Mouse (Mus musculus): Measurements from ENCODE around the gene Rab11b. TPM values are rescaled to one million over a fixed set of nuclear protein-coding genes. Genes with fewer than 3 reads are reported as not detected.
A peak's percentile ranks its signal among the peaks of the same experiment; 100 is the strongest.

The Rab11b gene
- 214 and 227 TPM in 2 replicates for polyA plus RNA-seq (2015; fragmentation: Nextera tagmentation; extraction: Ambion mirVana)

DNA sequence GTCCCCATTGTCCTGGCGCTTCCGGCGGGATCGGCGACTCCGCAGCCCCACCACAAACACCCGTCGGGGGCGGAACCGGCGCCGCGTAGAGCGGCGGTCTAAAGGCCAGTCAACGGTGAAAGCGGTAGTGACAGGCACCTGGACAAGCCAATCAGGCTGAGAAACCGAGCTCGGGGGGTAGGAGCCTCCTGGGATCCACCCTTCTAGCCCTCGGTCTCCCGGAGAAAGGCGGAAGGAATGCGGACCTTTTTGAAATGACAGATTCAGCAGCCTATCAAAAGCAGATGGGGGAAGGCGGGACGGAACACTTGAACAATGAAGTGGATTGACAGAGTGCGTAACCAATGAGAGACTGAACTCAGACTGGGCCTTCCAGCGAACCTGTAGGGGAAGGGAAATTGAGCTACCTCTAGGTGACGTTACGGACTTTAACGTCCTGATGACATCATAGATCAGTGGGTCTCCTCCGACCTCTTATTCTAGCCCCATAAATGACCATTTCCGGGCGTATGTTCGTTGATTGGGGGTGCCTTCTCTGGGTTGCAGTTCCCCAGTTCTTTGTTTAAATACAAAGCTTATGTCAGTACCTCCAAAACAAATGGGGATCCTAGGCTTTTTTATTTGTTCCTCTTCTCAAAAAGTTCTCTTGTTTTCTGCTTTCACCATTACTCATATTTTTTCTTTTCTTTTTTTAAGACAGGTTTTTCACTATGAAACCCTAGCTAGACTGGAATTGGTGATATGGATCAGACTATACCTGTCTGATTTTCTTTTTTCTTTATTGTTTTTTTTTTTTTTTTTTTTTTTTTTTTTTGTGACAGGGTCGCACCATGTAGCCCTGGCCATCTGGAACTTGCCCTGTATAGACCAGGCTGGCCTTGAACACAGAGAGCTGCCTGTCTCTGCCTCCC lies at the start of gene Rab11b:
Rab11b (minus strand) TSS at position 276 of the 911 bp plus-strand sequence.
- peak; percentile 100 for DNase-seq (ENCODE audit: low spot score)

DNA sequence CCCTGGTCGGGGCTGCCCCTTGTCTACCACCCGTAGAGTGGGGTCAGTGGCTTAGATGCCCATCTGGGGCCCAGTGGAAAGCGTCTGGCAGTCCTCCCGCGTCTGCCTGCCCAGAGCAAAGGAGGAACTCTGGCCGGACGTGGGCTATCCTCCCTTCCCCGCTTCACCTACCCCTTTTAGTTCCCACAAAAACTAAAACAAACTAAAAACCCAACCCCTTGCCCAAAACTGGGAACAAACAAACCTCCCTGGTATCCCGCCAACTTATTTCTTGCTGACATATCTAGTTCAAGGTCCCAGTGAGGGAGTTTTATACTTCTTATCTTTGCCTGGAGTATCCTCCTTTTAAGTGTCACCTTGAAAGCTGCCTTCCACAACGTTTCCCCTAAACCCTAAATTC lies 47.9 kb upstream of the Rab11b start:
- no peak for DNase-seq (ENCODE audit: low spot score)

- DNase-seq (ENCODE audit: low spot score): no peak
Measured at GRCm38 (mm10) chr17:33807181-33807888, 47.0 kb upstream of the Rab11b start.

DNA sequence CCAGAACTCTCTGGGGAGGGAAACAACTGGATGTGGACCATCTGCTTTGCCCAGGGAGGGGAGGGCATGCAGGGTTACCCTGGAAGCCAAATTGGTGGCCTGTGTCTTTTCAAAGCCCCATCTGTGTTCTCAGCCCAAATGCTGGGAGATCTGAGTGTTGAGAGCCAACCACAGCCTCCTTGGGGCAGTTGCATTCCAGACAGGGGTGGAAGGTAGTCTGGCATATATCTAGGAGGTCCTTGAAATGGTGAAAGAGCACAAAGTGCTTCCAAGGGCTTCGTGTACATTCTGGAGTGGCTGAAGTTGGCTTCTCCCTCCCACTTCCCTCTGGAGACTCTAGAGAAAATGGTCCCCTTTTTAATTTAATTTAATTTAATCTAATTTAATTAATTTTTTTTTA lies 44.4 kb upstream of the Rab11b start:
- no peak for DNase-seq (ENCODE audit: low spot score)

DNA sequence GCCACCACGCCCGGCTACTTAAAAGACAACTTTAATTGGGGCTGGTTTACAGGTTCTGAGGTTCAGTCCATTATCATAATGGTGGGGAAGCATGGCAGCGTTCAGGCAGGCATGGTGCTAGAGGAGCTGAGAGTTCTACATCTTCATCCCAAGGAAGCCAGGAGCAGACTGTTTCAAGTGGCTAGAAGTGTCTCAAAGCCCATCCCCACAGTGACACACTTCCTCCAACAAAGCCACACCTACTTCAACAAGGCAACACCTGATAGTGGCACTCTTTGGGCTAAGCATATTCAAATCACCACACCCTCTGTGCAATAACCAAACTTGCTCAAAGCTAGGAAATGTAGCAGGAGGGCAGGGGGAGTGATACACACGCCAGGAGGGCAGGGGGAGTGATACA lies 43.9 kb upstream of the Rab11b start:
- no peak for DNase-seq (ENCODE audit: low spot score)

- peak; percentile 45 for DNase-seq (ENCODE audit: low spot score)
Measured at GRCm38 (mm10) chr17:33802221-33802620, 41.9 kb upstream of the Rab11b start.

GRCm38 (mm10) chr17:33799277-33799676 lies 38.9 kb upstream of the Rab11b start:
- no peak for DNase-seq (ENCODE audit: low spot score)

DNA sequence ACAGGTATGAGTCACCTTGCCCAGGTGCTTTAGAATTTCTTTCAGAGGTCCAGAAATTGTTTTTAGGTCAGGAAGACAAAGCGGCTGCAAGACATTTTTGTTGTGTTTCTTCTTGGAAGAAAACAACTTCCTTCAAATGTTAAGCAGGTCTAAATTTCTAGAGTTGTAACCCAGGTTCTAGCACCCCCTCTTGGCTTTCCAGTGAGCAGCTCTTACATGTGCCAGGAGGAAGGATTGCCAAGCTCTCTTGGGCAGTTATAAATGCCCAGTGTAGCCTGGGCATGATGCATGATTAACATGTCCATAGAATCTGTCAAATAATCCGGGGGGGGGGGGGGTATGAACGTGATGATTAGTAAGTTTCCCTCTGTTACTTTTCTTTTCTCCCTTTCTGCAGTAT lies 38.0 kb upstream of the Rab11b start:
- no peak for DNase-seq (ENCODE audit: low spot score)

- no peak for DNase-seq (ENCODE audit: low spot score)
Measured at GRCm38 (mm10) chr17:33788732-33789131, 28.4 kb upstream of the Rab11b start.

- DNase-seq (ENCODE audit: low spot score): no peak
Measured at GRCm38 (mm10) chr17:33786375-33786774, 26.0 kb upstream of the Rab11b start.

DNA sequence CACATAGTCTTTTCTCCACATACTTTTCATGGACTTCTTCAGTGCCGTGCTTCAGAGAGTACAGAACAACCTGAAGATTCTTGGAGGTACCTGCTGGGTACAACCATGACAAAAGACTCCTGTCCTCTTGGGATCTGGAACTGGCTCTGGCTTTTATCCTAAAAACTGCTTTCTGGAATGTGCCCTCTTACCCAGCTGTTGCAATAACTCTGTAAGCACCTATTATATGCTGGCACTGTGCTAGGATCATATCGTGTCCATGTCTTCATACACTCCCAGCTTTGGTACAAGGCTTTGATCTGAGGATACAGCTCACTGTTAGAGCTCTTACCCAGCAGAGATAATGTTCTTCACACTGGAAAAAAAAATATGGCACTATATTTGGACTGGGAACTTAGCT lies 24.6 kb upstream of the Rab11b start:
- DNase-seq (ENCODE audit: low spot score): no peak

- DNase-seq (ENCODE audit: low spot score): no peak
Measured at GRCm38 (mm10) chr17:33783408-33783807, 23.1 kb upstream of the Rab11b start.

- DNase-seq (ENCODE audit: low spot score): no peak
Measured at GRCm38 (mm10) chr17:33782067-33782466, 21.7 kb upstream of the Rab11b start.

DNA sequence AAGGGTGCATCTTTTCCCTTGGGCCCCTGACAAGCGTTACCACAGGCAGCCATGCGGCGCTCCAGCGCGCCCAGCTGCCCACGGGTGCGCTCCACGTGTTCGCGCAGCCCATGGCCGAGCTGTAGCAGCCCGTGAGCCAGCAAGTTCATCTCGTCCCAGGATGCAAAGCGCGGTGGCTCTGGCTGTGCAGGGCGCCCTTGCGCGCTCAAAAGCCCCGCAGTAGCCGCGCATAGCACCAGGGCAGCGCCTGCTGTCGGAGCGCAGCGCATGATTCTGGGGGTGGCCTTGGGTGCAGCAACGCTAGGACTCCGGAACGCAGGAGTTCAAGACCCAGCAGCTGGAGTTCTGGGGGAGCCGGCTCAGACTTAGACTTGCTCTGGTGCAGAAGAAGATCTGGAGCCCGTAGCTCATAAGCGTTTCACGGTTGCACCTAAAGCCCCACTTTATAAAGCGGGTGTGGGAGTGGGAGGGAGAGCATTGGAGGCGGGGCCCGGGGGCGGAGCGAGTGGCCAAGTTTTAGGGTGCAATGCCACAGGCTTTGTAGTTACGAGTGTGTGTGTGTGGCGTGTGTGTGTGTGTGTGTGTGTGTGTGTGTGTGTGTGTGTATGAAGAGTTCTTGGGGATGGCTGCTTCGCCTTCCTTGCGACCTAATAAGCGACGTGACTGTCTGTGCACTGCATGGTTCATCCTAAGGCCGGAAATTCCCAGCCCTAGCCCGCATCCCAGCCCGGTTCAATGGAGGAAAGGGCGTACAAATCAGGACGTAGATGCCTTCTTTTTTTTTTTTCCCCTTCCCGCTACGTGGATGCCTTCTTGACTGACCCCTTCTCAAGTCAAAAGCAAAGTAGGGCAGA lies 21.0 kb upstream of the Rab11b start, which contains the start of gene Angptl4:
Angptl4 (minus strand) TSS at position 707 of the 854 bp plus-strand sequence.
- DNase-seq (ENCODE audit: low spot score): peak; percentile 76

DNA sequence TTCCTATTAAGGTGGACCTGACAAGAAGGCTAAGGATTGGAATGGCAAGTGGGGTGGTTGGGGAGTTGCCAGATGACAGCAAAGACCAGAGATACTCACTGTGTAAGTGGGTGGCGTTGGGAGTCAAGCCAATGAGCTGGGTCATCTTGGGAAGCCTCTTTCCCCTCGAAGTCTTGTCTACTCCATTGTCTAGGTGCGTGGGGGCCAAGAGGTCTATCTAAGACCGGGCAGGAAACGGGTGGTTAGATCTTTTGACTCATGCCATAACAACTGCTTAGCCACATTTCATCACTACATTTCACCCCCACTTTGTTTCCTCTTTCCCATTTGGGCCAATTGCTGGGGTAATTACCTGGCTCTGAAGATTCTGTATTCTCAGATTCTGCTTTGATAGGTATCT lies 20.1 kb upstream of the Rab11b start:
- peak; percentile 27 for DNase-seq (ENCODE audit: low spot score)

DNA sequence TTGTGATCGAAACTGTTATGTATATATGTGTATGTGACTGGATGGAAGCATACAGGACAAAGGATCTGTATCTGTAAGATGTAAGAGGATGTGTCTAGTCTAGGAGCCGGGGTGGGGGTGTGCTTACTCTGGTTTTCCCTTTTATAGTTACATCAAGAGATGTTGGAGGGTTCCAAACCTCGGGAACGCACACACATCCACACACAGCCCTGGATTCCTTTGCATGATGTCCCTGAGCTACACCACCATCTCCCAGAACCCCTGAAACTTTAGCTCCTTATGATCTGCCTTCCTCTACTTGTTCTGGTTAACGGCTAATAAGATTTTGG lies 19.6 kb upstream of the Rab11b start:
- no peak for DNase-seq (ENCODE audit: low spot score)

DNA sequence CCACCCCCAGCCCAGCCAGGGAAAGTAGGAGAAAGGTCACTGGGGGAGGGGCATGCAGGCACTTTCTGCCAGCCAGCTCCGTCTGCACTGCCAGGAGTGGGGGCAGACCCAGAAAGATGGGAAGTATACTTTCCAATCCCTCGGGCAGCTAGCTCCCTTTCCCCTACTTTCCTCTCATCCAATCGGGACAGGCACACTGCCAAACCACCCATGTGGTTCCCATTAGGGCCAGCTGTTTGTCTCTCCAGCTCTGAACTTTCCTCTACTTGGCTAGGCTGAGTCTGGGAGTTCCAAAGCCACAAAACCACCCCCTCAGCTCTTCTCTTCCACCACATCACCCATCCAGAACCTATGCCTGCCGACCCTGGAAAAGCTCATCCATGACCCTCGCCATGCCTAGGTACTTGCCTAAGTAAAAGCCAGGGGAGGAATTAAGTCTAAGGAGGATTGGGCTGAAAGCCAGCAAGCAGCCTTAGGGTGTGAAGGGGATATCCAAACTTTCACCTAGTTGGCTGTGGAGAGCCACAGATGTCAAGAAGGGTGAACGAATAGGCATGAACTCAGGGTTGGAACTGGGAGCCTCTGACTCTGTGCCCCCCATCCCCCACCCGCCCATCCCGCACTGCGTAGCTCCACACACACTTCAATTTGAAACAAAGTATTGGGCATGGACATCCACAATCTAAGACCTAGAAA lies 19.1 kb upstream of the Rab11b start:
- DNase-seq (ENCODE audit: low spot score): no peak

DNA sequence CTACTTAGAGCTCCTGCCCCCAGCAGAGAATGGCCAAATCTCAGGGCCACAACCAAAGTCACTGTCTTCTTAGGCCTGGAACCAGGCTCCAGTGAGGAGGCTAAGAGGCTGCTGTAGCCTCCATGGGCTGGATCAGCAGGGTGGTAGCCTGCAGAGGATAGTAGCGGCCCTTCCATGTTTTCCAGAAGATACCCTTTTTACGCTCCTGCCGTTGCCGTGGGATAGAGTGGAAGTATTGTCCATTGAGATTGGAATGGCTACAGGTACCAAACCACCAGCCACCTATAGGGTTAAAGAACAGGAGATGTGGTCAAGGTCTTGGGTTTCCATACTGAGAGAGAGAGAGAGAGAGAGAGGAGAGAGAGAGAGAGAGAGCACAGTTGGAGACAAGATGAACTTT lies 15.0 kb upstream of the Rab11b start:
- no peak for DNase-seq (ENCODE audit: low spot score)

GRCm38 (mm10) chr17:33774573-33775155 lies 14.3 kb upstream of the Rab11b start:
- DNase-seq (ENCODE audit: low spot score): no peak

- no peak for DNase-seq (ENCODE audit: low spot score)
Measured at GRCm38 (mm10) chr17:33773871-33774572, 13.7 kb upstream of the Rab11b start.

All from thymus, postnatal 0 days (tissue).